Mouse (Mus musculus): ENCODE results near the gene Zfp385a.

DNA sequence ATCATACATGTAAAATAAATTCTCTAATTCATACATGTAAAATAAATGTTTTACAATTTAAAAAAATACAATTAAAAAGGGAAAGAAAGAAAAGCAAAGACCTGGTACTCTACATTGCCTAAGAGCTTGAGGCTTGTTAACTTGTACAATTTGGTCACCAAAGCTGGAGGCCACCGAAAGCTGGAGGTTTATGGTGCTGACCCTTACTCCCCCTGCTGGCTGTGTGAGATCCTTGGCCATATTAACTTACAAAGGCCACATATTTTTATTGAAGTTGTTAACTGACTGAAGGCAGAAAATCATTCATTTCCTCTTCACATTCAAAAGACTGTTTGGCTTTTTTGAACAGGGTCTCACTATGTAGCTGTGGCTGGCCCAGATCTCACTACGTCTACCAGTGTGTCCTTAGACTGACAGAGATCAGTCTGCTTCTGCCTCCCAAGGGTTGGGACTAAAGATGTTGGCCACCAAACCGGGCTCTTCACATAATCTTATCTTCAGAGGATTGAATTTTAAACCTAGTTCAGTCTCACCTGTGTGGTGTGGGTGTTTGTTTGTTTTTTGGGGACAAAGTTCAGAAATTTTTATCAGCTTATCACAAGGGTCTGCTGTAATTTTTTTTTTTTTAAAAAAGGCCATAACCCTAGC lies 59.0 kb downstream of the Zfp385a start:
- TF ChIP-seq POLR2A (IDR thresholded peaks at IDR 0.05; ENCODE audit: insufficient read depth, low read length), result no peak
- TF ChIP-seq CTCF (IDR thresholded peaks at IDR 0.05; ENCODE audit: low read depth, low read length), result peak; percentile 61
- no peak for TF ChIP-seq EP300 (IDR thresholded peaks at IDR 0.05; ENCODE audit: insufficient read depth, low read depth, low read length)
